Mouse (Mus musculus): ENCODE measurements around the gene Rhd.

GRCm38 (mm10) chr4:134831934-134832333 is 32.4 kb upstream of the Rhd start:
- TF ChIP-seq POLR2A (IDR thresholded peaks at IDR 0.05; ENCODE audit: extremely low read depth, insufficient read depth, low read length) (no peak), CTCF (IDR thresholded peaks at IDR 0.05; ENCODE audit: low read depth, low read length) (no peak)
